Mouse (Mus musculus) intestine, embryonic 16.5 days (tissue): ENCODE results near the gene Bicral. TPM values are rescaled to one million over a fixed set of nuclear protein-coding genes. Genes with fewer than 3 reads are reported as not detected.

Experiments
- ATAC-seq: fragments of 200-750 bp; cut with Nextera tagmentation; 2 replicates; pipeline ENCODE4 v1.8.0; 2017; ENCODE audit warnings: moderate TSS enrichment, moderate library complexity
- H3K27ac ChIP-seq: fragments of 300-500 bp; sonication (generic); 2 replicates; pipeline ENCODE4 v1.5.1; 2014; ENCODE audit warnings: mild to moderate bottlenecking, low read length
- H3K27me3 ChIP-seq: fragments of 300-500 bp; sonication (generic); replicated peaks from 2 replicates; pipeline ENCODE4 v1.6.1; 2014; ENCODE audit warnings: low read length, control low read depth, mixed read lengths; ENCODE audit not compliant: control insufficient read depth, insufficient read depth
- H3K36me3 ChIP-seq: fragments of 300-500 bp; sonication (generic); 2 replicates; pipeline ENCODE4 v1.6.1; 2014; ENCODE audit warnings: low read length, control low read depth; ENCODE audit not compliant: control insufficient read depth, insufficient read depth
- H3K4me1 ChIP-seq: fragments of 300-500 bp; sonication (generic); 2 replicates; pipeline ENCODE4 v1.6.1; 2014; ENCODE audit warnings: low read length, control low read depth, mixed read lengths; ENCODE audit not compliant: control insufficient read depth, insufficient read depth
- H3K4me2 ChIP-seq: fragments of 300-500 bp; sonication (generic); 2 replicates; pipeline ENCODE4 v1.6.1; 2014; ENCODE audit warnings: low read depth, low read length, control low read depth
- H3K4me3 ChIP-seq: fragments of 300-500 bp; sonication (generic); 2 replicates; pipeline ENCODE4 v1.5.1; 2014; ENCODE audit warnings: mild to moderate bottlenecking, low read length
- H3K9ac ChIP-seq: fragments of 300-500 bp; sonication (generic); 2 replicates; pipeline ENCODE4 v1.6.1; 2014; ENCODE audit warnings: low read depth, low read length
- H3K9me3 ChIP-seq: fragments of 300-500 bp; sonication (generic); 2 replicates; pipeline ENCODE4 v1.6.1; 2016; ENCODE audit warnings: low read length, control low read depth; ENCODE audit not compliant: control insufficient read depth
- WGBS: fragments of 180-500 bp; shearing (Covaris S2); extraction: QIAGEN DNeasy Blood & Tissue Kit; methylation state at CpG from one replicate; pipeline ENCODE4 v1.1.7; 2014; 5-methylcytosine and 5-hydroxymethylcytosine counted together
- polyA plus RNA-seq: library from polyadenylated mRNA; unstranded; fragments of >200 nt; fragmentation: Nextera tagmentation; extraction: Ambion mirVana; gene quantifications from 2 replicates; pipeline ENCODE4 v1.2.1, GENCODE M21; 2015

Bicral gene
- polyA plus RNA-seq, 1 experiment from 2014 or later = 3.0 TPM

GRCm38 (mm10) chr17:46888511-46889212 lies 30.4 kb upstream of the Bicral start:
- Histone ChIP-seq H3K9ac (peak overlapping the region; percentile 78; the same call in 1 of the 2 replicates), H3K9me3 (no peaks in the 10 kb centered on the region), H3K36me3 (no peaks in the 10 kb centered on the region), H3K4me3 (peak overlapping the region; percentile 76), H3K27ac (peak overlapping the region; percentile 97; the same call in 1 of the 2 replicates), H3K4me2 (peak overlapping the region; percentile 77), H3K27me3 (no peaks in the 10 kb centered on the region), H3K4me1 (peaks cover 27% of the 10 kb centered on the region)
- 37% methylated on average over 16 of the region's 16 CpGs for WGBS
- ATAC-seq = no peak

- 38% methylated on average over 17 of the region's 17 CpGs for WGBS
- no peaks in the 10 kb centered on the region for H3K9me3 ChIP-seq
- no peak overlapping the region for H3K9ac ChIP-seq
- peaks cover 12% of the 10 kb centered on the region for H3K4me1 ChIP-seq
- H3K36me3 ChIP-seq = no peaks in the 10 kb centered on the region
- no peak overlapping the region for H3K4me3 ChIP-seq
- H3K27me3 ChIP-seq = no peaks in the 10 kb centered on the region
- no peak for ATAC-seq
- H3K4me2 ChIP-seq = peak overlapping the region; percentile 23; the same call in 1 of the 2 replicates
- H3K27ac ChIP-seq = 0 out of 2 replicates have a peak overlapping the region, but pooled peaks have one; percentile 16
Observed at GRCm38 (mm10) chr17:46885910-46886643, 27.8 kb upstream of the Bicral start.

DNA sequence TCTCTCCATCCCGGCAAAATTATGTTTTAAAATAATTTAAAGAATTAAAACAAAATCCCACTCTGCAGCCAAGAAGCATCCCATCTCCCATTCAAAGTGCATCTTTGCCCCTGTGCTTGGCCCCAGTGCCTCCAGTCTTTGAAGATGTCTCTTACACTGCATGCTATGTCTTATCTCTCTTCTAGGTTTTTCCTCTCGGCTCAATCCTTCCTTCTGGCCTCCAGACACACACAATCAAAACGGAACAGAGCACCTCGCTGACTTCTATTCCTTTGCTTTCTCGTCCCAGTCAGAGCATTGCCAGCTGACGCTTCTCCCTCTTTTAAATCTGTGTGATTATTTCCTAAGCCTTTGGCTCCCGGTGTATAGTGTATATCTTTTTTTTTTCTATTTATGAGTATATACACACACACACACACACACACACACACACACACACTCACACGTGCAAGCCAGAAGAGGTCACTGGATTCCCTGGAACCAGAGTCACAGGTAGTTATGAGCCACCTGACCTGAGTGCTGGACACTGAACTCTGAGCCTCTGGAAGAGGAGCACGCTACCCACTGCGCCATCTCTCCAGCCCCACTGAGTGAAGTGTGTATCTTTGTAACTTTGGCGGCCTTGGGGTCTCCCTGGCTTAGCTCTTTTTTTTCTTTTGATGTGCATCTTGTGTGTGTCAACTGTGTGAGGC lies 27.1 kb upstream of the Bicral start:
- ATAC-seq = no peak
- H3K9ac ChIP-seq = no peak overlapping the region
- H3K9me3 ChIP-seq = no peaks in the 10 kb centered on the region
- H3K4me3 ChIP-seq = no peak overlapping the region
- no peaks in the 10 kb centered on the region for H3K27me3 ChIP-seq
- H3K4me2 ChIP-seq = peak overlapping the region; percentile 23; the same call in 1 of the 2 replicates
- H3K27ac ChIP-seq = no peak overlapping the region
- H3K4me1 ChIP-seq = peaks cover 12% of the 10 kb centered on the region
- no peaks in the 10 kb centered on the region for H3K36me3 ChIP-seq
- WGBS = 70% methylated on average over 11 of the region's 11 CpGs

- H3K4me3 ChIP-seq = no peak overlapping the region
- no peak for ATAC-seq
- WGBS = 94% methylated on average over 6 of the region's 6 CpGs
- no peak overlapping the region for H3K9ac ChIP-seq
- no peaks in the 10 kb centered on the region for H3K9me3 ChIP-seq
- H3K27me3 ChIP-seq = no peaks in the 10 kb centered on the region
- peaks cover 15% of the 10 kb centered on the region for H3K4me1 ChIP-seq
- no peak overlapping the region for H3K4me2 ChIP-seq
- H3K27ac ChIP-seq = no peak overlapping the region
- H3K36me3 ChIP-seq = no peaks in the 10 kb centered on the region
Observed at GRCm38 (mm10) chr17:46884766-46885165, 26.5 kb upstream of the Bicral start.

- Histone ChIP-seq H3K27ac (no peak overlapping the region), H3K4me3 (no peak overlapping the region), H3K9ac (no peak overlapping the region), H3K4me1 (peaks cover 11% of the 10 kb centered on the region), H3K4me2 (no peak overlapping the region), H3K9me3 (no peaks in the 10 kb centered on the region), H3K27me3 (no peaks in the 10 kb centered on the region), H3K36me3 (no peaks in the 10 kb centered on the region)
- 71% methylated on average over 9 of the region's 9 CpGs for WGBS
- ATAC-seq = peak; percentile 31; the same call in 1 of the 2 replicates
Observed at GRCm38 (mm10) chr17:46883107-46883506, 24.8 kb upstream of the Bicral start.

DNA sequence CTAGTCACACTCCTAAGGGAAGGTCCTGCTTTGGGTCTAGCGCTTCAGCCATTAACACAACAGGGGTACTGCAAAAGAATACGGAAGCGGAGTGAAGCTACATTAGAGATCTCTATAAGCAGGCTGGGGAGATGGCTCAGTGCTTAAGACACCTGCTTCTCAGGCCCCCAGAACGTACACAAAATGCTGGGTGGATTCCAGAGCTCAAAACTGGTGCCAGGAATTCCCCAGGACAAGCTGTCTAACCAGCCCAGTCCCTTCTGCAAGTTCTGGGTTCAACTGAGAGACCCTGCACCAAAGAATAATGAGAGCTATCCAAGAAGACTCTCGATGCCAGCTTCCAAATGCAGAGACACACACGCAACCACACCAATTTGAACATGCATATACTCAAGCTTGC lies 23.4 kb upstream of the Bicral start:
- 86% methylated on average over 6 of the region's 6 CpGs for WGBS
- H3K27ac ChIP-seq = no peak overlapping the region
- no peak overlapping the region for H3K4me3 ChIP-seq
- no peaks in the 10 kb centered on the region for H3K9me3 ChIP-seq
- peaks cover 20% of the 10 kb centered on the region for H3K4me1 ChIP-seq
- ATAC-seq = no peak
- H3K9ac ChIP-seq = no peak overlapping the region
- no peaks in the 10 kb centered on the region for H3K36me3 ChIP-seq
- H3K4me2 ChIP-seq = no peak overlapping the region
- H3K27me3 ChIP-seq = no peaks in the 10 kb centered on the region

GRCm38 (mm10) chr17:46880322-46880721 lies 22.0 kb upstream of the Bicral start:
- no peak overlapping the region for H3K4me2 ChIP-seq
- H3K27ac ChIP-seq = no peak overlapping the region
- peaks cover 17% of the 10 kb centered on the region for H3K4me1 ChIP-seq
- H3K9me3 ChIP-seq = no peaks in the 10 kb centered on the region
- WGBS = 56% methylated on average over 2 of the region's 2 CpGs
- H3K9ac ChIP-seq = no peak overlapping the region
- H3K36me3 ChIP-seq = no peaks in the 10 kb centered on the region
- ATAC-seq = no peak
- no peak overlapping the region for H3K4me3 ChIP-seq
- H3K27me3 ChIP-seq = no peaks in the 10 kb centered on the region

GRCm38 (mm10) chr17:46879841-46880311 lies 21.6 kb upstream of the Bicral start:
- Histone ChIP-seq H3K9me3 (no peaks in the 10 kb centered on the region), H3K9ac (no peak overlapping the region), H3K36me3 (no peaks in the 10 kb centered on the region), H3K4me1 (peaks cover 17% of the 10 kb centered on the region), H3K4me3 (no peak overlapping the region), H3K27me3 (no peaks in the 10 kb centered on the region), H3K27ac (no peak overlapping the region), H3K4me2 (no peak overlapping the region)
- peak; percentile 23; the same call in 1 of the 2 replicates for ATAC-seq
- WGBS = 34% methylated on average over 14 of the region's 14 CpGs

- 74% methylated on average over 5 of the region's 5 CpGs for WGBS
- peak; percentile 1; the same call in 1 of the 2 replicates for ATAC-seq
- peak overlapping the region; percentile 39; the same call in 1 of the 2 replicates for H3K27ac ChIP-seq
- no peak overlapping the region for H3K4me2 ChIP-seq
- peaks cover 29% of the 10 kb centered on the region for H3K4me1 ChIP-seq
- H3K36me3 ChIP-seq = no peaks in the 10 kb centered on the region
- no peak overlapping the region for H3K4me3 ChIP-seq
- H3K9ac ChIP-seq = no peak overlapping the region
- H3K9me3 ChIP-seq = no peaks in the 10 kb centered on the region
- H3K27me3 ChIP-seq = no peaks in the 10 kb centered on the region
Observed at GRCm38 (mm10) chr17:46877061-46877460, 18.8 kb upstream of the Bicral start.
